Mouse (Mus musculus) retina, adult 2 months (tissue): ENCODE results near the gene Tekt4.

Source experiments
- DNase-seq: peaks from one replicate; pipeline ENCODE4 v3.0.0-alpha.2; 2012; ENCODE audit warnings: low read depth, low spot score

The Tekt4 gene

DNA sequence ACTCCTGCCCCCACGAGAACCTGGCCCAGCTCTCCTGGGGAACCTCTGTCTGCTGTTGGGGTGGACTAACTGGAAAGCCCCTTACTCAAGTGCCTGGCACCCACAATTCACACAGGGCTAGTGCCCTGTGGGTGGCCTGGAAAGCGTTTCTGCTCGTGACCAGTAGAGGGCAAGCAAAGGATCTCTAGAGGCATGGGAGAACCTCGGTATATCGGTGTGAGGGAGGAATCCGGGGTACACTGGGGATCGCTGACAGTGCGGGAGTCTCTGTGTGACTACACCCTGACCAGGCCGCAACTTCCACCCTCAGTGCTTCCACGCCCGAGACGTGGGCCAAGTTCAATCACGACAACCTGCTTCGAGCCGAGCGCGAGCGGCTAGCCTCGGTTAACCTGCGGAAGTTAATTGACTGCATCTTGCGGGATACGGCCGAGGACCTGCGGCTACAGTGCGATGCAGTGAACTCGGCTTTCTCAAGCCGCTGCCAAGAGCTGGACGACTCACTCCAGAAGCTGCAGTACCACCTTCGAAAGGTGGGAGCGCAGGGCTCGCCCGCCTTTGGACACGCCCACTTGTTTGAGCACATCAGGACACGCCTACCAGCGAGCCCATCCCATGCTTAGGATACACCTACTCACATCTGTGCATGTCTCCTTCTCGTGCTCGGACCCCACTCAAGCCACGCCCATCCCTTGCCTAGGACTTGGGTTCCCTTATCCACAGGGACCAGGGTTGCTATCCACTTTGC lies 20.1 kb downstream of the Tekt4 start:
- no peak for DNase-seq

DNA sequence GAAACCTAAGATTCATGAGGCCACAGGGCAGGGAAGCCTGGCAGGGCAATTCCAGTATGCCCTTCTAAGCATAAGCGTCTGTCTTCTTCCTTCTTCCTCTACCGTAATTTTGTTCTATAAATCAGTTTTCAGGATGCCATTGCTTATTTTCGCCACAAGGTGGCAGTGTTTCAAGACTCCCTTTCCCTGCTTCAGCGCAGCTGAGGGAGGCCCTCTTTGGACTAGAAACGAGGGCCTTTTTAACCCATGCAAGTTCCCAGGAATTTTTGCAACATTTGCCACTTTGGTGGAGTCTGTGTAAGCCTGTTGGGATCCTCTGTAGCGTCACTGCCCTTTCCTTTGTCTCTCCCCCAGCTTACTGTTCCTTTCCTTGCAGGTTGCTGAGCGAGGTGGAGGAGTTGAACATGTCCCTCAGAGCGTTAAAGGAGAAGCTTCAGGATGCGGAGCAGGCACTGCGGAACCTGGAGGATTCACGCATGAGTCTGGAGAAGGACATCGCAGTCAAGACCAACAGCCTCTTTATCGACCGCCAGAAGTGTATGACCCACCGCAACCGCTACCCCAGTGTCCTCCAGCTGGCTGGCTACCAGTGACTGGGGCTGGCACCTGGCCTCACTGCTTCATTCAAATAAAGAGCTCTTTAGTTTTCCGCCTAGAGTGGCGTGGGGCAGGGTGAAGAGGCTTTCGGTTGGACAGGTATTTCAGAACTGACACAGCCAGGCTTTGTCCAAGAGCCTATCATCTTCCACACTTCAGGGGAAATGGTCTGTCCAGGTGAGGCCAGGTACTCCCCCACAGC lies 21.7 kb downstream of the Tekt4 start:
- DNase-seq: no peak

DNA sequence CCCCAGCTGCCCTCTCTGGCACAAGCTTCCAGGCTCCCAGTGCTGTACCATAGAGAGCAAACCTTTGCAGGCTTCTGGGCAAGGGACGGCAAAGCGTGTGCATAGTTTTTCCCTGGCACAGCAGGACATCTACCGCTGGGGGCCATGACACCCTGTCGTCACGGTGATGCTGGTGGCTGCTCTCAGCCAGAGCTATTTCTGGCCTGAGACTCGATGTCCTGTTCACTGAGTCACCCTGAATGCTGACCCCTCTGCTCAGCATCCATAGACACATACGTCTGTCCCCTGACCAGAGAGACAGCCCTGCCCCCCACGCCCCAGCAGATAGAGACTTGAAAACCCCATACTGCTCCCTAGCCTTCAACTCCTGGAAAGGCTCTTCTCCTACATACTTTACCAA lies 25.7 kb downstream of the Tekt4 start:
- no peak for DNase-seq

DNA sequence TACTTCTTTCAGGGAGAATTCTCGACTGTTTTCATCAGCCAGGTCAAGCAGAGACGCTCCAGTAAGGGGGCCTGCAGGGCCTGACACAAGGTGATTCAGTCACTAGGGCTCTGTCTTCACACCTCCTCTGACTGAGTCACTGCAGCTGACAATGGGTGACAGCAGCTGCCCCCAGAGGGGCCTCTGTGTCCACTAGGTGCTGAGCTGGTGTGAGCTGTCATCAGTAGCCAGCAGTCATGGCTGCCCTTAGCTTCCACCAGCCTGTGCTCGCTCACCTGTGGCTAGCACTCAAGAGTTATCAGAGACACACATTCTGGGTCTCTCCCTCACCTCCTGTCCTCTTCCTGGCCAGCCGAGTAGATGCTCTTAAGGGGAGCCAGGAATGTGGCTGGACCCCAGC lies 26.4 kb downstream of the Tekt4 start:
- no peak for DNase-seq

DNA sequence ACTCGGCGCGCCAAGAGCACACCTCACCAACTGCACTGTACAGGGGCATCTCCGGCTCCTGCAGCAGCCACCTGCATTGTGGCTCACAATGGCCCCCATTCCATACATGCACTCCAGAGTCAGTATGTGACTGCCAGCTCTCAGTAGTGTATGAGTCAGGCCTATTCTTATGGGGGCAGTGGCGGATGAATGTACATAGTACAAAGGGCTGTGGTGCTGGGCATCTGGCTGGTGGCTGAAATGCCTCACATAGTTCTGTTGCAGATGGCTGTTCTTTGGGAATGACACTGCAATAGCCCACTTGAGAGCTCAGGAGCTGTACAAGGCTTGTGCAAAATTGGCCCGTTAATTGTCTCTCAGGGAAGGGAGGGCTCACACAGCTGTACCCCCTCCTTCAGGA lies 27.7 kb downstream of the Tekt4 start:
- no peak for DNase-seq

DNA sequence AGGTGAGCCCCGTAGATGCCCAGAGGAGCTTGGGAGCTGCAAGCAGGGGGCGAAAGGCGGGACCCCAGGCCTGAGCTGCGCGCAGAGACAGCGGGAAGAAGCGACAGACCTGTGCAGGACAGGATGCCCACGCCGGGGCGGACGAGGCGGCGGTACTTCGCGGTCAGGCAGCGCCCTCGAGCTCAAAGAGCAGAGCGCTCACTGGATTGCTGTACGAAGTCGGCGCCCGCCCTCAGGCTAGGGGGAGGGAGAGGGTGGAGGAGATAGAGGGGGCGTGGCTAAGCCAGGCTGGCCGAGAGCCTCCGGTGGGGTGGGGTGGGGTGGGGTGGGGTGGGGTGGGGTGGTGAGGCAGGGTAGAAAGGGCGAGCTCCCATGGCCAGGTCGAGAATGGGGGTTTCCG lies 42.6 kb downstream of the Tekt4 start, which contains the start of gene Sstr5:
Sstr5 (minus strand) TSS at position 276 of the 400 bp plus-strand sequence.
- DNase-seq: no peak

DNA sequence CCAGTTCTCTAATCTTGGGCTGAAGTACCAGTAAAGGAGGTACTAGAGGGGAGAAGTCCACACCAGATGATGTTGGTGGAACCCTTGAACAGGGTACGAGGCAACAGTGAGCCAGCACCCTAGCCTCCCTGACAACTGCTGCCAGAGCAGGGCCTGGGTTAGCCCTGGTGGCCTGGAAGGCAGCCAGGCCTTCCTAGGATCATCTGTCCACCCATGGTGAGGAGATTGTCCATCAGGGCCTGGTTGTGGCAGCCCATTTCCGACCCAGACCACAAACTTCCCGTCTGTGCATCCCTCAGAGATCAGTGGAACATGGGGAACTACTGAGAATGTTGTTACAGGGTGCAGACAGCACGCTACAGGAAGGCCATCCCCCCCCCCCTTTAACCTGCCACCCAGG lies 48.2 kb downstream of the Tekt4 start:
- DNase-seq: no peak

DNA sequence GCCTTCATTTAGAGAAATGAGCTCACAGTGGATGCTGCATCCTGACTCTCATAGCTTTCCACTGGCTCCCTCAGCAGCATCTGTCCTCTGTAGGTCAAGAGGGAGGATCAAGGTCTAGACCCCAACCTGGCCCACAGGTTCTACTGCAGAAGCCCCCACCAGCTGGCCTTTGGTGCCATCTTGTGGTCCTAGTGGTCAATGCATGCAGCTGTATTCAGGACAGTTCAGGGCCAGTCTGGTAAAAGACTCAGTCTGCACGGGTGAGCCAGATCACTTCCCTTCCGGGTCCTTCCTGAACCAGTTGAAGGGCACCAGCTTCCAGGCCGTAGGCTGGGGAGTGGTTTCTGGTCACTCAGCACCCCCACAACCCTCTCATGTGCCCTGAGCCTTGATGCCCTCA lies 53.4 kb downstream of the Tekt4 start:
- DNase-seq: peak; percentile 20

DNA sequence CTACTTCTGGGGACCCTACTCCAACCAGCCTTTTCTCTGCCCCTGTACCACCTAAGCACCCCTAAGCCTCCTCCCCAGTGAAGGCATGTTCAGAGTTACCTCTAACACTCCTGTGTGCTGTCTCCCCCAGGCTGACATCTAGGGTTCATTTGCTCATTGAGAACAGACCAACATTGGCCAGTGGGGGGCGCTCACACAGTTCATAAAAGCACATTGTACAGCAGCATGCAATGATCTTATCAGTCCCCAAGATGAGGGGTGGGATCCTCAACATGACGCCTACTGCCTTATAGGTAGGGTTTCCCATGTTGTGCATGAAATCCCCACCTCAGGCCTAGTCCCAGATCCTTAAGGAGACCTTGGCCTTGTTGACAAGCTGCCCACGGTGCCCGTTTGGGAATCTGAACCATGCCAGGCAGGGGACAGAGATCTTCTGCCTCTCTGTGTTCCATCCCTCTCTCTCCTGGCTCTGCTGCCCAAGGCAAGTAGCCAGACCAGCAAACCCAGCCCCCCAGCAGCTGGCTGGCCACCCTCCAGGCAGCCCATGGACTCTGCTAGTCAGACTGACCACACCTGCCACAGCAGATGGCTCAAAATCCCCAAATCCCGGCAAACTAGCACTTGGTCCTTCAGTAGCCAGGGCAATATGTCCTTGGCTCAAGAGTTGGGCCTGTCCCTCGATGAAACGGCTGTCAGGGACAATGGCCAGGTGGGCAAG lies 54.6 kb downstream of the Tekt4 start:
- DNase-seq: no peak

DNA sequence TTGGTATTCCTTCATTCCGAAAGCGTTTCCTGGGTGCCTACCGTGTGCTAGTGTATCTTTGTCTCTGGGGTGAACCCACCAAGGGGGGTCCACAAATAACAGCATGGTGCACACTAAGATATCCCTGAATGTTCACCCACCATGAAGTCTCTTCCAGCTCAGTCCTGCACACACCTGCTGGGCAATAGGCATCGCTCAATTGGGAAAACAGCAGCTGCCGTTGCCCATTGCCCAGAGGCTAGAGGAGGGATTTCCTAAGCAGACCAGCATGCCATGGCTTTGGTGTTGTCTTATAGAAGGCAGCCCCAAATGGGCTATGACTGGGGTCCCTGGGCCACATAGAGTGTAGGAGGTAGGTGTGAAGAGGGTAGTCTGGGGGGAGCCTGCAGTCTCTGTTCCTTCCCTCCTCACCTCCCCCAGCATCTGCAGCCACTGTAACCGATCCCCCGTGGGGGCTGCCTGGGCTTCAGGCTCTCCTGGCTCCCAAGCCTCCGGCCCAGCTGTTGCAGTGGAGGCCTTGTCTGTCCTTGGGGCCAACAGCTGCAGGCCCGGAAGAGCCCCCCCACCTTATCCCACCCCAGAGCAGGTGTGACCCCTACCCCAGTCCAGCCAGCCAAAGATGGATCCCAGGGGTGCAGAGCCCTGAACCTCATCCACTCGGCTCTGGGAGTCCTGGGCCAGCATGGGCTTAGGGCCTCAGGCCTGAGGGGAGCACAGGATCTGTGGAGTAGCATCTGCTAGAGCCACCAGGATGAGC lies 55.8 kb downstream of the Tekt4 start:
- DNase-seq: no peak

DNA sequence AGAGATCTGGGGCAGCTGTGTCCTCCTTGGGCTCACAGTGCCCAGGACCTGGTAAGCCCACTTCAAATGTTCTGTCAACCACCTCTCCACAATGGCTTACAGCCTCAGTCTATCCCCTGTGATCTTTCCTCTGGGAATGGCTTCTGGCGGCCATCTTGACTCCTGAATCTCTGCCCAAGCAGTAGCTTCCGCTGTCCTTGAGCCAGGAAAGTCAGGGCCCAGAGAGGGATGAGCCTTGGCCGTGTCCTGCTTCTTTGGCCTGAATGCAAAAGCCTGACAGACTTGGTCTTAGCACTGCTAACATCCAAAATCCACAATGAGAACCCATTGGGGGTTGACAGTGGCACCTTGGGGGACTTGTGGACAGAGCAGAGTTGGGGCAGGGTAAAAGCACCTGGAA lies 57.5 kb downstream of the Tekt4 start:
- no peak for DNase-seq

DNA sequence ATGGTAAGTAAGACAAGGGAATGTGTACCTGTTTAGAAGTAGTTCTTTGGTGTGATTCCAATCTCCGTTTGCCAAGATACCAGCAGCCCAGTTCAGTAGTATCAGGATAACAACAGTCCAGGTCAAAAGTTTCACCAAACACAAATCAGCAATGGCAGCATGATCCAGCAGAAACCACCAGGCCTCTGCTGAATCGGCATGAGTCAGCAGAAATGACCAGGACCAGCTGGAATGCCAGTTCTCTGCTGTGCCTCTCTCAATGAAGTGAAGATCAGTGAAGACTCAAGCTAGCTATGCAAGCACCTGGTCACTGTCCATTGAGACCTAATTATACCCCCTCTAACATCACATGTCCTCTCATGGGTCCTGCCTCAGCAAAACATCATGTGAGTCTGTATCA lies 59.6 kb downstream of the Tekt4 start:
- DNase-seq: no peak

DNA sequence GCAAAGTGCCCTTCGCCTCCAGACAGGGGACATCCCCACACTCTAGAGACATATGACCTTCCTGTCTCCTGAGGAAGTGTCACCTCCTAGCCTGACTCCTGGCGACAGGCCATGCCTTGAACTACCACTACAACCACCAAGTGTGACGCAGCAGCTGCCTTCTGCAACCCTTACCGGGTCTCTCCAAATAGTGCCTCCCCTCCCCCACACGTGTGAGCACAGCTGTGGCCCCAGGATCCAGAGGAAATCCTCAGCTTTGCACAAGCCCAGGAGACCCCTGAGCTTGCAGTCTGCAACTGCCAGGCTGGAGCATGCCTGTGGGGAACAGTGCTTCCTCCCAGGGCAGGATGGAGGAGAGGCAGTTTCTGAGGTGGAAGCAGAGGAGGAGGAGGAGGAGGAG lies 61.9 kb downstream of the Tekt4 start:
- DNase-seq: no peak

DNA sequence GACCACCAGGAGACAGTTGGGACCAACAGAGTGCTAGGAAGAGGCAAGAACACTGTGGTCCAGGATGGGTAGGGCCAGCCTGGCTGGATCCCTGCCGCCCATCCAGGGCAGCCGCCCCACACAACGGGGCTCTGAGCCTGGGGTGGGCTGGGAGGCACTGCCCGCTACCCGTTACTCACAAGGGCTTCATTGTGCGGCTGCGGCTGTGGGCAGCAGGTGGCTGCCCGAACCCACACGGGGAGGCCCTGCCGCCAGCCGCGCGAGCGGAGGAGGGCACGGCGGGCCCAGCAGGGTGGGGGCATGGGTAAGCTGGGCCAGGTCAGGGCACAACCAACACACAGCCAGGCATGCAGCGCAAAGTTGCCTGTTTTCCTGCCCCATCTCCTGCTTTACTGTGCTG lies 63.7 kb downstream of the Tekt4 start:
- DNase-seq: no peak

DNA sequence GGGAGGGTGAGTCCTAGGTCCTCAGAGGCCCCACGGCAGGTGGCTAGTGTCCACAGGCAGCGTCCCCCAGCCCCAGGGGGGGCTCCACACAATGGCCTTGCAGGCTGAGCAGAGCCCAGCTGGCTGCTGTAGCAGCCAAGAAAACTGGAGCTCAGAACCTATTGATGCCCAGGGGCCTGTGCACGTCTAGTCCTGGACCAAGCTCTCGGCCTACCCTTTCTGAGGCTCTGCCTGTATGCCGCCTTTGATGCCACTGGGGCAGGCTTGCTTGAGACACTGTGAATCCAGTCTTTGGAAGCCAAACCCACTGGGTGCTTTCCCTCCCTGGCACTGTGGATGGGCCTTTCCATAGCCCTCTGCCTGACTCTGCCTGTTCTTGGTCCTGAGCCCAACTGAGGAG lies 65.1 kb downstream of the Tekt4 start:
- no peak for DNase-seq

DNA sequence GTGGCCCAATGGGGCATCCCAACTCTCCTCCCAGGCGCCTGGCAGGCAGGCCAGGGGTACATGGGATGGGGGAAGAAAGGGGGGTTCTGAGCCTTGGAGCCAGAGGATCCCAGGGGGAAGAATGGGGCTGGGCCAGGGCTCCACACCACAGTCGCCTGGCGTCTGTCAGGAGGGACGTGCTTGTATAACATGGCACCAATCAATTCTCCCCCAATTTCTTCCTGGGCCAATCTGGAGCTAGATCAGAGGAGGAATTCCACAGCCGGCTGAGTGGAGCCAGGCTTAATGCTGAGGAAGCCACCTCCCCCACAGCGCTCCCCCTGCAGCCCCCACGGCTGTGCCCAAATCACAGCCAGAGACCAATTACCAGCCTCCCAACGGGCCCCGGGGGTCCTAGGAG lies 66.1 kb downstream of the Tekt4 start:
- DNase-seq: no peak

DNA sequence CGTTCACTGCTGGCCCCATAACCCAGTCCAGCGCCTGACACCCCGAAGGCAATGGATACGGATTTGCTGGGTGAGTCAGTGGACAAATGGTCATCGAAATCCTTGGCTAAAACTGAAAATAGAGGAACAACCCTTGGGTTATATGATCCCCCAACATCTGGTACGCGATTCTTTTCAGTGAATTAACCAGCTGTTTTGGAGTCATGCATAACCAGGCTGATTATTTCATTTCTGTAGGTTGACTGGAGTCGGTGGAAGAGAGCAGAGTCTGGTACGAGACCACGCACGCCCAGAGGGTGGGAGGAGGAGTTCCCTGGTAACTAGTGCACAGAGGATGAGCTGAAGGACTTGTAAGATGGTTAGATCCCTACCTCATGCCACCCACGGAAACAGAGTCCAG lies 67.7 kb downstream of the Tekt4 start:
- no peak for DNase-seq
